Mouse (Mus musculus): ENCODE measurements around the gene AI661453.

- TF ChIP-seq CTCF (IDR thresholded peaks at IDR 0.05; ENCODE audit: control insufficient read depth, insufficient read depth, low read length) (no peak), POLR2A (IDR thresholded peaks at IDR 0.05; ENCODE audit: borderline replicate concordance, control insufficient read depth, low read depth, low read length) (no peak)
These were observed 65.1 kb downstream of the AI661453 start for GRCm38 (mm10) chr17:47501531-47501930.
